Mouse (Mus musculus) G1E-ER4 (cell line): ENCODE measurements around the gene Wdr60. TPM values are rescaled to one million over a fixed set of nuclear protein-coding genes. Genes with fewer than 3 reads are reported as not detected.

Source experiments
- GATA1 ChIP-seq: IDR thresholded peaks from one replicate; pipeline ENCODE4 v1.8.0; 2012; ENCODE audit warnings: low read length, inconsistent platforms
- polyA plus RNA-seq: library from polyadenylated mRNA; stranded (reverse); fragments of >175 nt; gene quantifications from 2 replicates; pipeline ENCODE4 v1.2.3, GENCODE M21; 2012

Gene Wdr60
- polyA plus RNA-seq, 1 experiment: 7.9 TPM

DNA sequence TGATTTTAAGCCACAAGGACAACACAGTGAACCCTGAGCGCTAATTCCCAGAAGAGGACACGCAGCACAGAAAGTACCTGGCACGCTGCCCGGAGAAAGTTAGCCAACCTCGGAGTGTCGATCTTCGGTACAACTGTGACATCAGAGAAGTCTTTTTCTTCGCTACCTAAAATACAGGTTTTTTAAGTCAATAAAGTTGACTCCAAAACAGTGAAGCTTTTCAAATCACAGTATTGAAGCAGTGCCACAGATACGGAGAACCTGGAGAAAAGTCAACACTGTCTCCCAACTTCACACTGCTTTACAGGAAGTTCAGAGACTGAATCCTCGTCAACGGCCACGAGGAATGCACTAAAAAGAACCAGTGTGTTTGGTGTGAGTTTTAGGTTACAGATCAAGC is 31.2 kb downstream of the Wdr60 start:
- TF ChIP-seq GATA1: no peak

DNA sequence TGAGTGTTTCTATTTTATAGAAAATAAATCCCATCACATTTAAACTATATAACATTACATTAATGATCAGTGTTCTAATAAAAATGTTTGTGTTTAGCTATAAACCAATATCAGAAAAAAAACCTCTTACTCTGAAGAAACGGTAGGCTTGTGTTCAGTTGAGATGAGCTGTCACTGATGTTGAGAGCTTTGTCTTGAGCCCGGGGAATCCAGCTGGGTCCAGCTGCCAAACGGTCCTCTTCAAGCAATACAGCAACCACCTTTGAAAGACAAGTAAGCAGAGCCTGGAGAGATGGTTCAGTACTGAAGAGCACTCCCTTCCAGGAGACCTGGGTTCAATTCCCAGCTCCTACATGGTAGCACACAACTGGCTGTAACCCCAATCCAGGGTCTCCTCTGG is 33.4 kb downstream of the Wdr60 start:
- TF ChIP-seq GATA1: no peak

DNA sequence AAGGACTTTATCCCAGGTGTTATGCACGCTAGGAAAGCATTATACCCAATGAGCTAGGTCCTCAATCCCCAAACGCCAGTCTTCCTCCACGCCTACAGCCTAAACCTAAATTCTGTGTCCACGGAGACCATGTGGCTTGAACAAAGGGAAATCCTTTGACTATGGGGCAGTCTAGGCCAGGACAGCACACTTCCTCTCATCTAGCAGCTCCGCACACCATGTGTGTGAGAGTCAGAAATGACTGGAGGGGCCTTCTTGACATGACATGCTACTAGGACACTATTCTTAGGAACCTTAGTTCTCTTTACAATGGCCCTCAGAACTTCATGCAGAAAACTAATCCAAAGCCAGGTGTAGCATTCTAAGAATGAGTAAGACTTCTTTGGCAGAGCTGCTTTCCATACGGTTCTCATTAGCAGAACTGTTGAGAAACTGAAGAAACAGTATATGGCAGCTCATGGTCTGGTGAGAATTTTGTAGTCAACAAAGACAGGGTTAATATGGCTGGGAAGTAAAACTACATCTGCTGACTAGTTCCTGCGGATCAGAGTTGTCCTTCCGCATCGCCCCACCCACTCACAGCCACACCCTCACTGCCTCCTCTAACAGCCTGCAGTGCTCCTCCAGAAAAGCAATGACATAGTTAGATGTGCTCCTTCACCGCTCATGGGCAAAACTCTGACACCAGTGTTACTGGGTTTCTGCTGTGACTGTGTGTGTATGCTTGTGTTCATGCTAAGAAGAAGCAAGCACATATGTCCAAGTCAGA is 36.3 kb downstream of the Wdr60 start:
- no peak for TF ChIP-seq GATA1

DNA sequence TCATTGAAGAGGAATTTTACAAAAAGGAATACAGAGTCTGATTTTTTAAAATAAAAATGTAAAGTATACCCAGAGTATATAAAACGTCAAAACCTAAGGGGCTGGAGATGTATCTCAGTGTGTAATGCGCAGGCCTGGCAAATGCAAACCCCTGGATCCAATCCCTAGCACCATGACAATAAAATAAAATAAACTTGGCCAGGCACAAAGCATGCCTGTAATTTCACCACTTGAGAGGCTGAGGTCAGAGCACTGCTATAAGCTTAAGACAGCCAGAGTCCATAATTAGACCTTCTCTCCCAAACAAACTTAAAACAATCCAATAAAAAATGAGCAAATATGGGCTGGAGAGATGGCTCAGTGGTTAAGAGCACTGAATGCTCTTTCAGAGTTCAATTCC is 39.7 kb downstream of the Wdr60 start:
- TF ChIP-seq GATA1: no peak

DNA sequence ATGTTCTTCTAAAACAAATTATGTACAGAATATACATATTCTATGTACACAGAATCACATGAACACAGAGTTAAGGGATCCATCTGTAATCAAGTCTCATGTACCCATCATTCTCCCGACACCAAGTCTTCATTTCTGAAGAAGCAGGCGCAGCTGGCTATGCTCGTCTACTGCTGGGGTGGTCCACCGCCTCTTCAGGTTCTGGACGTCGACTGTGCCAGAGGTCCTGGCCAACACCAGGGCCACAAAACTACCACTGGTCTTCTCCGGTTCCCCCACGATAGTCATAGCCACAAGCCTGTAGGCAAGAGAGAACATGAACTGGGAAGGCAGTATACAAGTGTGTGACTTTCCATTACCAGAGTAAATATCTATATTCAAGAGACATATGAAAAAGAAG is 55.3 kb downstream of the Wdr60 start:
- TF ChIP-seq GATA1: no peak

DNA sequence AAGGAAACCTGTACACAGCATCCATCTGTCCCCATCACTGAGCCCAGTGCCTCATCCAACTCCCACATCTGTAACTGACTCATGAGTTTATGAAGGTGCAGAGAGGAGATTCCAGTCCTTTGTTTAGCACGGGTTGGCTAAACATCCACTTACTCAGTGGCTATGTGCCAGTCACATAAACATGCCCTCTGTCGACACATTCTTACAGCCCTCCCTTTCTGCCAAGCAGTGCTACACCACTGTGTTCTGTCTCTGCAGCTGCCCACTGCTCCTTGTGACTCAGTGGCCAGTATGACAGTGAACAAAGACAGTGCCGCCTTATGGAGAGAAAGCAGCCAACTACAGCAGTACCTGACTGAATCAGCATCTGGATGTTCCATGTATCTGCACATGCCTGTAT is 57.1 kb downstream of the Wdr60 start:
- no peak for TF ChIP-seq GATA1

DNA sequence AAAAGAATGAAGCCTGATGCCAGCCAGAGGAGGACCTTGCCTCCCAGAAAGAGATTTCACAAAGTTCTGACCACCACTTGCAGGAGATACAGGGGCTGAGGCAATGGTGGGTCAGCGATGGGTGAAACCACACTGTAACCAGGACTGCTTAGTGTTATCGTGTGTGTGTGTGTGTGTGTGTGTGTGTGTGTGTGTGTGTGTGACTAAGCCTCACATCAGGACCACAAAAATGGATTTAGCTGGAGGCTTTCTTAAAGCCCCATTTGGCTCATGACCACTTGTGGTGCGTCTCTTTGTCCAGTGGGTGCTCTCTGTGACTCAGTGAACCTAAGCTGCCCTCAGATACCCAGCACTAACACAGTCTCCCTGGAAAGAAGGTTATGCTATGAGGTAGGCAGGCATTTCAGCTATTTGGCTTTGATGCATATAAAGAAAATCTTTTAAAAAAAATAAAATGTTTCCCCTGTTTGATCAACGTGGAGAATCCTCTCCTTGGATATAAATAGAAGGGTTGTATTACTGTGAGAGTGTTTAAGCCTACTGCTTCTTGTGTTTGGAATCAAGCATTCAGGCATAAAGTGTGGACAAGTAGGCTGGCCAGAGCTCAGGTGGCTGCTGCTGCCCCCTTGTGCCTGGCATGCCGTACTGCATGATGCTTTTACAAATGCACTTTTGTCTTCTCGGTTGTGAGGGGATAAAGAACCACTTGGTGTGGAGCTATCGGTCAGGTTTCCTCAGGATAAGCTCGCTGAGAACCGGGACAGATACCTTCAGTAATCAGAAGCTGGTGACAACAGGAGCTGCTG is 60.4 kb downstream of the Wdr60 start:
- TF ChIP-seq GATA1: no peak

DNA sequence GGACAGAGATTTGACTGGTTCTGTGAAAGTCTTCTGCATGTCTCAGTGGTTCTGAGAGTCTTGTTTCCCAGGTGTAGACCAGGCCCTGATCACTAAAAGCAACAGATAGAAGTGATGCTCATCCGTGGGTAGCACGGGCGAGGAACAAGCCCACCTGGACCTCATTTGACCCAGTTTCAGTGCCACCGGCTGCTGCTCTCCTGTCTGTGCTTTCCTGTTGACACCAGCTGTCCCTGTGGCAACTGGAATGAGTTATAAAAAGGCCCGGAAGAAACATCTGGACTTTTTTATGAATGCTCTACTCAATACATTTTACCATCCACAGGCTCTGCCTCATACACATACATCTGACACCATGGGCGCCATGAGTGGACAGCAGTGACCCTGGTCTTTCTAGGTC is 64.0 kb downstream of the Wdr60 start:
- no peak for TF ChIP-seq GATA1

DNA sequence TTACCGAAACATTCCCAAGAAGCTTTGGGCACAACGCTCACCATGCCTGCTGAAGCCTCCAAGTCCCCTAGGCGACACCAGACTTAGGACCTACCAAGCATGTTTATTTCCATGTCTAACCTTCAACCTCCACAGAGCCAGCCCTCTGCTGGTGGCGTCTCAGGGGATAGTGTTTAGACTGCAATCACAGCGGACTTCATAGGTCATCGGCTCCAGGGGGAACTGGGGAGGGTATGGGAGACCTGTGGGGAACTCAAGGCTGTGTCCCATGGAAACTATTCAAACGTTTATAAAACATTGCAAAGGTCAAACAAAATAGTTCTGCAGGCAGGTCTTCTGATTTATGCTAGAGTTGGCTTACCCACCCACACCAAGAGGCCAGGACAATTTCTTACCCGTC is 66.6 kb downstream of the Wdr60 start:
- TF ChIP-seq GATA1: no peak

DNA sequence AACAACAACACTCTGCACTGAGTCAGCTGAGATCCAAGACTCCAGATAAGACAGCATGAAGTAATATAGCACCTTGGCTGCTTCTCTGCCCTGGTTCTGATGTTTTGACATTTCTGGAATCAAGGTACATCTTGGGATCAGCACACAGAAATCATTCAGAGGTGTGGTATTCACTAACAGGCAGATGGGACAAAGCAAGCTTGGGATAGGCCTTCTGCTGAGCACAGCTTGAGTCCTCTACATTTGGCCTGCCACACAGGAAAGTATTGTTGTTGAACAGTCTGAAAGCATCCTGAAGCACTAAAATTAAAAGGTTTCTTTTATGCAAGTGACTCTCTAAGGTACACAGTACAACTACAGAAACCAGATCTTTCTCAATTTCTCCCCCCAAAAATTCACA is 68.2 kb downstream of the Wdr60 start:
- TF ChIP-seq GATA1: no peak

DNA sequence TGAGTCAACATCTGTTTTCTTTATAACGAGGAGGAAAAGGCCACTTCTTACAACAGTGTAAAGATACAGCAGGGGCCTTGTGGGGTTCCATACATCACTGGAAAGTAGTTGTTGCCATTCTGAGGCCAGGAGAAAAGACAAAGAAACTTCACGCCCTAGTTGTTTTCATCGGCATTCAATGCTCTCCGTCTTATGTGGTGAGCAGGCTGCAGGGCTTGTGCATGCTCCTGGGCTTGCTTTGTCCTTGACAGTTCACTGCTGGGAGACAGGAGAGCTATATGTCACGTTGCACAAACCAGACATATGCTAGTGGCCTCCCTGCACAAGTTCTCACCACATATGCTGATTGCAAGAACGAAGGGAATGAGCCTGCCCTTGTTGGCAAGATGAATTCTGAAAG is 68.9 kb downstream of the Wdr60 start:
- TF ChIP-seq GATA1: no peak

DNA sequence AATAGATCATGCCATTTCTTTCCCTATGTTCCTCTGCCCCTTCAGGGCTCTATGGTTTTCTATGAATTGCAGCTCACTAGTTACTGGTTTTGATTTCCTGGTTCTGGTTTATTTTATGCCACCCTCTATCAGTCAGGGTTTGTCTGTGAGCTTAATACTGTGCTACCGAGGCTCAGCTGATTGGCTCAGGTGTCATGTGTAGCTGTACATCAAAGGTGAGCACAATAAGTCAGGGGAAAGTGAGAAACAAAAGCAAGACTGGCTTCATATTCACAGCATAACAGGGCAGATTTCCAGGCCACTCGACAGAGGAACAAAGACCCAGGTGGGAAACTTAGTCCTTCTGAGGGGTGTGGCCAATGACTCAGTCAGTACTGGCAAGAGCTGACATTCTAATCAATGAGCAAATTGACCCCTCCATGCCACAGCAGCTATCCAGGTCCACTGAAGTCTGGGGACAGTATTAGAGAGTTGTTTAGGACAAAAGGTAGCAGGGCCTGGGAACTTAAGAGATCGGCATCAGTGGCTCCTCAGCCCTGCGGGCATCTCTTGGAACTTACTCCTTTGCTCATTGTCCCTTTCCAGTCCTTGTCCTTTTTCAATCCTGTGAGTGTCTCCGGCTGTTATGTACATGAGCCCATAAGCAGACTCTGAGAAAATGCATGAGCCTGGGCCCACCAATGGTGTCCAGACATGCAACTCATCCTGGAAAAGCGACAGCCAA is 79.4 kb downstream of the Wdr60 start:
- no peak for TF ChIP-seq GATA1

DNA sequence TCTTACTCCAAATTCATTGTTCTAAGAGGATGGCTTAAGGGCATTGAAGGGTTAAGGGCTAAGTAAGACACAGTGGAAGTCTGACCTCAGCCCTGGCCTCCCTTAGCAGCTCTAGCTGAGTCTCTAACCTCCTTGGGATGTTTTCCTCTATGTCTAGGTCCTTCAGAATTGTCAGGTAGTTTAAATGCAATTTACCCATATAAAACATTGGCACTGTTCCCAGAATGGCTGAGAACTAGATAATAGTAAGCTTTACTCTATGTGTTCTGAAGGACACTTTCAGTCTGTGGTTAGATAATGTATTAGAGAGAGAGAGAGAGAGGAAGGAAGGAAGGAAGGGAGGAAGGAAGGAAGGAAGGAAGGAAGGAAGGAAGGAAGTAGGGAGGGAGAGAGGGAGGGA is 80.4 kb downstream of the Wdr60 start:
- TF ChIP-seq GATA1: no peak

DNA sequence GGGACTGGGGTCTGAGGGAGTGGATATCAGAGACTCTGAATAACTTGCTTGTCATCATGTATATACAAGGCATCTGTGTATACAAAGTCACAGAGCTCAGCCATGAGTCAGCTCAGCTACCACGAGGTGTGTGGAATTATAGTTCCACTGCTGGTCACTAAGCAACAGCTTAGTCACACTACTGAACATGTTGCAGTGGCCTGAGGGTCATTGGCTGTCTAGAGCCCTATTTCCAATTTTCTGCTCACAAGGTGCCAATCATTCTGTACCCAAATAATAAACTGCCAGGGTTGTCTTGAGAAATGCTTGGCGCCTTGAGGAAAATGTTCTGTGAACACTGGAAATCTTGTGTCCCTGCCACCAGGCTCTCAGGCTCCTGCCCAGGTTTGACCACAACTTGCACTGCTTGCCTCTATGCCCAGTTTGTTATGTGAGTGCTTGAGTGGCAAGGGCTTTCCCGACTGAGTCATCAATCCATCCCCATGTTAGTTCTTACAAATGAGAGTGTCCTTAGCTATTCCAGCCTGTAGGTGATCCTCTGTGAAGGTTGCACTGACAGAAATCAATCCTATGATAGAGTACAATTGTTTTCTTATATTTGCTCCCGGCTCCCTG is 81.3 kb downstream of the Wdr60 start:
- TF ChIP-seq GATA1: no peak

DNA sequence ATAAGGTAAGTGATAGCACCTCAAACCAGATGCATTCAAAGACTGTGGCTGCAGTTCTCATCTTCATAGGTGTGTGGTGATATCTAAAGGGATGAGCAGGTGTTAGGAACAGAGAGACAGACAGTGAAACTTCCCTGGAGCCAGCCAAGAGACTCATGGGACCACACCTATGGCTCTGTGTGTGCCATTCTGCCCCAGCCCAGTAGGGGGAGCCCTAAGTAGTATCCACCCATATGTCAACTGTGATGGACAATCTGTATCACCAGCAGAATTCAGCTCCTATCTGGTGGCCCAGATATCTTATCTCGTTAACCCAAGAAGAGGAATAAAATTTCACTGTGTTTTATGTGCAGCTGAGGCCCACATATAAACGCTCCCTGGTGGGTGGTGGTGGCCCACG is 85.9 kb downstream of the Wdr60 start:
- TF ChIP-seq GATA1: no peak

DNA sequence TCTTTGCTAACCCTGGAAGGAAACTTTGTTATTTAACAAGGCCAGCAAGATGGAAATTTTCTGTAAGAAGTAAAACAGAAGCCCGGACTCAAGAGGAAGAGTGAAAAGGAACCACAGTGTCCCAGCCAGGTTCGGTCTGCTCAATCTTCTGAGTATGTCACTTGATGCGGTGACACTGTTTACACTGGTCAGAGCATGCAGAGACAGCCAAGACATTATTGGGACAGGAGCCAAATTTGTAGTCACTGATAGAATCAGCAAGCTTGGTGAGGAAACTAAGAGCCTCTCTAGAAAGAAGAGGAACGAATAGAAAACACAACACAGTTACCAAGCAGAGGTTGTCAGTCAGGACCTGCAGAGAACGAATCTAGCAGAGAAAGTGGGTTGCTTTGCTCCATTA is 93.2 kb downstream of the Wdr60 start:
- no peak for TF ChIP-seq GATA1
